Mouse (Mus musculus): ENCODE data around the gene Hoxc10. TPM values are rescaled to one million over a fixed set of nuclear protein-coding genes. Genes with fewer than 3 reads are reported as not detected.

Gene Hoxc10
- total RNA-seq, 1 experiment from 2014 or later, result not detected

Other genes with a start within 250 kb of the Hoxc10 start
- 21.2 and 23.2 TPM in 2 replicates for gene Calcoco1, start 244.6 kb upstream of the Hoxc10 start, total RNA-seq (2017)
- not detected in 2 replicates for gene Hoxc13, start 45.7 kb upstream of the Hoxc10 start, total RNA-seq (2017)
- gene Hoxc12, start 30.0 kb upstream of the Hoxc10 start, total RNA-seq (2017), result not detected in 2 replicates
- gene Hoxc11, start 12.4 kb upstream of the Hoxc10 start, total RNA-seq (2017), result not detected in 2 replicates
- not detected in 2 replicates for gene Hoxc5, start 647 bp downstream of the Hoxc10 start, total RNA-seq (2017)
- not detected in 2 replicates for gene Hoxc9, start 9.6 kb downstream of the Hoxc10 start, total RNA-seq (2017)
- gene Hoxc8, start 23.8 kb downstream of the Hoxc10 start, total RNA-seq (2017), result not detected in 2 replicates
- not detected in 2 replicates for gene Hoxc6, start 31.5 kb downstream of the Hoxc10 start, total RNA-seq (2017)
- not detected in 2 replicates for gene Hoxc4, start 52.1 kb downstream of the Hoxc10 start, total RNA-seq (2017)
- gene Smug1, start 200.3 kb downstream of the Hoxc10 start, total RNA-seq (2017), result 4.2 and 4.9 TPM in 2 replicates

All from common myeloid progenitor, adult 5-6 weeks (primary cell).